Mouse (Mus musculus) heart, adult 2 months (tissue): ENCODE measurements at regions not wholly inside any gene's neighbourhood (a gene's known extent, or its start where the extent isn't known, plus 50 kb on each side); places are given as distances from the start of the nearest gene placed in this dataset.

ENCODE experiments used
- EP300 ChIP-seq: fragments of 200-500 bp; IDR thresholded peaks from 2 replicates; pipeline ENCODE4 v1.6.1; 2011; ENCODE audit warnings: low read depth, low read length, control low read depth; ENCODE audit not compliant: insufficient read depth
- POLR2A ChIP-seq: fragments of 200-500 bp; IDR thresholded peaks from 2 replicates; pipeline ENCODE4 v1.6.1; 2011; ENCODE audit warnings: mild to moderate bottlenecking, low read depth, low read length, control low read depth; ENCODE audit not compliant: insufficient read depth

DNA sequence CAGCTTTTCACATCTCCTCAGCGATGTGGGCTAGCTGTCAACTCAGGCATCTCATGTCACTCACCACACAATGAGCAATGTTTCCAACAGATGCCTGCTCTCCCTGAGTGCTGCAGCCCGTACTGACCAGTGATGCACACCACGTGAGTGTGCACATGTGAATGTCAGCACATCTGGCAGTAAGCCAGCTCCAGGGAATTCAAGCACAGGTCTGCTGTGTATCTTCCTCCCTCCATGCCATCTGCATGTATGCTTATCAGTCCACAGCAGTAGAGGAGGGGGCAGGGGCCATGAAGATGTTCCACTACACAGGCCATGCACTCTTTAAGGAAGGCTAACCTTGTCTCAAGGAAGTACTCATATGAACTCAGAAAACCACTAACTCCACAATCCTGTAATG lies 183.2 kb downstream of the Clic5 start:
- no peak for TF ChIP-seq POLR2A
- TF ChIP-seq EP300: no peak
